Mouse (Mus musculus) bone marrow macrophage, adult 2 months (primary cell): ENCODE results near the gene Gpd1. TPM values are rescaled to one million over a fixed set of nuclear protein-coding genes. Genes with fewer than 3 reads are reported as not detected.

ENCODE experiments used
- H3K27ac ChIP-seq: 2 replicates; pipeline ENCODE4 v1.5.1; 2012; ENCODE audit warnings: low read depth, low read length; ENCODE audit not compliant: insufficient read depth
- H3K4me1 ChIP-seq: 2 replicates; pipeline ENCODE4 v1.6.1; 2012; ENCODE audit warnings: low read length; ENCODE audit not compliant: control insufficient read depth, insufficient read depth
- H3K4me3 ChIP-seq: 2 replicates; pipeline ENCODE4 v1.5.1; 2012; ENCODE audit warnings: mild to moderate bottlenecking, low read length, moderate library complexity; ENCODE audit not compliant: insufficient read depth
- CTCF ChIP-seq: IDR thresholded peaks from 2 replicates; pipeline ENCODE4 v1.5.1; 2012; ENCODE audit warnings: low read depth, mild to moderate bottlenecking, low read length, moderate library complexity
- POLR2A ChIP-seq: IDR thresholded peaks from 2 replicates; pipeline ENCODE4 v1.6.1; 2012; ENCODE audit warnings: mild to moderate bottlenecking, low read depth, low read length, borderline replicate concordance
- polyA plus RNA-seq: library from polyadenylated mRNA; stranded (reverse); fragments of >200 nt; gene quantifications from 2 replicates; pipeline ENCODE4 v1.2.4, GENCODE M21; 2012; ENCODE audit not compliant: missing spikeins, insufficient read depth, insufficient read length

Gpd1 gene
- polyA plus RNA-seq, 1 experiment, result 1.2 TPM

DNA sequence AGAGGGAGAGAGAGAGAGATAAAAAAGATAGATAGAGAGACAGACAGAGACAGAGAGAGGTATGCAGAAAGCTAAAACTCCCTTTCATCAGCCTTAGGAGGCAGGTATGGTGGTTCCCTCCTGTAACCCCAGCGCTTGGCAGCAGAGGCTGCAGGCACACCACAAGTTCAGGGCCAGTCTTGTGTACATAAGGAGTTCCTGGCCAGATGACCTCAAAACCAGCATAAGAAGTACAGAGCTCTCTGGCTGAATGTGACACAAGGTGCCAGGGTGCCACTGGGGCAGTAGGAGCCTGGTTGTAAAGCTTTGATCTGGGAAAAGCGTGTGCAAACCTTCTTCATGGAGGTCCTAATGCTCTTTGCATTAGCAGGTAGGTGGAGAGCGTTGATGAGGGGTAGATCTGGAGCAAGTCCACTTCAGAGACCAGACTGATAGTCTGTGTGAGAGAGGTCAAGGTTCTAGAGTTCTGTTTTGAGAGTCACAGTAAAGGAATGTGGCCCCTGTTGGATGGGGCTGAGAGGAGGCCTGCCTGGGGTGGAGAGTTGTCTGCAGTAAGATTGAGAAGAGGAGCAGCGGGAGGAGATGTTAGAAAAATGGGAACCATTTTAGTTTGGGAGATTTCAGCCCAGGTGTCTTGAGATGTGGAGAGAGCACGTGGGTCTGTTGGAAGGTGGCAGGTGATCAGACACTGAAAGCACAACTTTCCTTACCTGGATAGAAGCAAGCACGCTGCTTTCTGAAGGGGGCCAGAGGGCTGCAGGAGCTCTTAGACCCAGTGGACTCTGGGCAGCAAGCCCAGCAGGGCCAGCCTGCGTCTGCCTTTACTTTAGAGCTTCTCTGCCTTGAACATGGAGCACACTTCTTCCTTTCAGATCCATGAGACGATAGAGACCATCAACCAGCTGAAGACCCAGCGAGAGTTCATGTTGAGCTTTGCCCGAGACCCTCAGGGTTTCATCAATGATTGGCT is 6.8 kb upstream of the Gpd1 start:
- Histone ChIP-seq H3K4me3 (no peak overlapping the region), H3K27ac (no peak overlapping the region), H3K4me1 (peaks cover 6% of the 10 kb centered on the region)
- no peak for TF ChIP-seq CTCF

GRCm38 (mm10) chr15:99711491-99711890 is 5.8 kb upstream of the Gpd1 start:
- Histone ChIP-seq H3K27ac (no peak overlapping the region), H3K4me1 (peaks cover 15% of the 10 kb centered on the region), H3K4me3 (no peak overlapping the region)
- TF ChIP-seq CTCF (no peak), POLR2A (no peak)

DNA sequence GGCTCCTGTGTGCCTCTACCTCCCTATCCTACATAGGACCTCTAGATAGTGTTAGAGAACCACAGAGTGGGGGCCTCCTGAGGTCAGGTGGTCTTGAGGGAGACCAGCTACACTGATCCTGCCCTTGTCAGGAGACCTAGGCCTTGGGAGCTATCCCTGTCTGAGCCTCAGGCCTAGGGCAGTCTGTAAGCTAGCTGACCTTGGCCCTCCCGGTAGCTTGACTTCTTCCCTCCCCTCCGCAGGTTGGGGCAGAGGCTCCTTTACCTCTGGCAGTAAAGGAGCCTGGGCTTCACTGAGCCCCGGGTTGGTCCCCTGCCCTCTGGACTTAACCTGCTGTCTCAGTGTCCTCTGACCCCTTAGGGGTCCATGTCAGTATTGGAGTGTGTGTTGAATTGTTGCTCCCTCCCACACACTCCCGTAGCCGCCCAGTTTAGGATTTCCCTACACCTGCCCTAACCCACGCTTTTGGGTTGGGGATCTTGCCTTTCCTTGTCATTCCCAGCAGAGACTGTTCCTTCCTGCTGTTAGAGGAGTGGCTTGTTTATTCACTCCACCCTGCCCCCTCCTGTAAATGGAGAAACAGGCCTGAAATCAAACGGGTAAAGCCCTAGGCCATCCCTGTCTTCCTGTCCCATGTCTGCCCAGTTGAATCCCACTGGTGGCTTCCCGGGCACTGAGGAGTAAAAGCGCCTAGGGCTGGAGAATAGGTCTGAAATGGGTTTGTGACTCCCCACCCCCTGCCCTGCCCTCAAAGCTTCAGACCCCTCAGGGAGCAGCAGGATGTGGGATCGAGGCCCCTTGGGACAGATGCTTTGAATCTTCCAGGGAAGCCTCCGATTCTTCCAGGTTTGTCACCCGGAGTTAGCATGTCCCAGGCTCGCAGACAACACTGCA is 4.4 kb upstream of the Gpd1 start:
- H3K4me1 ChIP-seq, result peaks cover 15% of the 10 kb centered on the region
- no peak for TF ChIP-seq CTCF
- TF ChIP-seq POLR2A, result no peak
- no peak overlapping the region for H3K27ac ChIP-seq
- no peak overlapping the region for H3K4me3 ChIP-seq

DNA sequence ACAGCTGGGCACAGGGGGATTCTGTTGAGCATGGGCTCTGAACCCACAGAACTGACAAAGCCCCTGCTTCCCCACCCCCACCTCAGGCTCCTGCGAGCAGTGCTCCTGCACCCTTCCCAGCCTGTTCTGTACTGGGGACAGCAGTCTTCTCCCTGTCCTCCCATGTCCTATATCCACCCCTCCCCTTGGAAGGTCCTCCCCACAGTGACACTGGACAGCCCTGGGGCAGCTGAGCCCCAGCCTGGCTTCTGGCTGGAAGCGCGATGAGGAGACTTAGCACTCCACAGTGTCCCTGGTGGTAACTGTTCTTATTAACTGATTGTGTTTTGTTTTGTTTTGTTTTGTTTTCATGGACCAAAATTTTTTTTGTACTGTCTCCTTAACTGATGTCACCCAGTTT is 3.7 kb upstream of the Gpd1 start:
- Histone ChIP-seq H3K4me1 (peaks cover 15% of the 10 kb centered on the region), H3K4me3 (no peak overlapping the region), H3K27ac (no peak overlapping the region)
- TF ChIP-seq POLR2A, result no peak
- no peak for TF ChIP-seq CTCF

- peaks cover 15% of the 10 kb centered on the region for H3K4me1 ChIP-seq
Measured at GRCm38 (mm10) chr15:99714206-99714605, 3.1 kb upstream of the Gpd1 start.

GRCm38 (mm10) chr15:99714858-99715257 is 2.5 kb upstream of the Gpd1 start:
- Histone ChIP-seq H3K4me3 (no peak overlapping the region), H3K27ac (peak overlapping the region; percentile 82), H3K4me1 (peaks cover 15% of the 10 kb centered on the region)
- TF ChIP-seq POLR2A (no peak), CTCF (peak; percentile 78)

More at GRCm38 (mm10) chr15:99714206-99714605, 3.1 kb upstream of the Gpd1 start:
- no peak overlapping the region for H3K27ac ChIP-seq
- TF ChIP-seq POLR2A, result no peak
- TF ChIP-seq CTCF, result no peak
- no peak overlapping the region for H3K4me3 ChIP-seq

DNA sequence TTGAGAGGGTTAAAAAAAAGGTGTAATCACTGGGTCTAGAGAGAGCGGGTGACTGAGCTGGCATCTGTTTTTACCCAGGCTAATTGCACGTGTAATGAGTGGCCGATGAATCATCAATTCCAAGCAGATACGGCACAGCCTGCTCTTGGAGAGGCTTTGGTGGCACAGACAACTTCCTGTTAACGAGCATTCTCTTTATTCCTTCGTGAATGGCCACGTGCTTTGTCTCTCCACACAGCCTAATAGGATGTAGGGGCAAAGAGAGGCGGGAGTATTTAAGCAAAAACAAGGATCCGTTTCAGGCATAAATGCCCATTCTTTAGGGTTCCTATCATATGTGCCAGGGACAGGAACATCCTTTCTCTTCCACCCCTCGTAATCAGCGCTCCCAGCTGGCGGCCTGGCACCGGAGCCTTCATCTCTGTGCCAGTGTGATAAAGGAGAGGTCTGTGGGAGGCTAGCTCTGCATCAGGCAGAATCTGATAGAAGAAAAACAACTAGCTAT is 1.9 kb upstream of the Gpd1 start:
- H3K4me1 ChIP-seq, result peaks cover 15% of the 10 kb centered on the region

GRCm38 (mm10) chr15:99715982-99716746 is 1.2 kb upstream of the Gpd1 start:
- Histone ChIP-seq H3K4me3 (no peak overlapping the region), H3K4me1 (peaks cover 15% of the 10 kb centered on the region), H3K27ac (no peak overlapping the region; the same call in 1 of the 2 replicates)
- TF ChIP-seq CTCF (no peak), POLR2A (no peak)

More for the DNA sequence above, 1.9 kb upstream of the Gpd1 start:
- Histone ChIP-seq H3K4me3 (no peak overlapping the region), H3K27ac (peak overlapping the region; percentile 82)
- no peak for TF ChIP-seq CTCF
- TF ChIP-seq POLR2A, result no peak

- Histone ChIP-seq H3K4me3 (no peak overlapping the region), H3K4me1 (peaks cover 16% of the 10 kb centered on the region), H3K27ac (no peak overlapping the region)
- TF ChIP-seq POLR2A, result no peak
- TF ChIP-seq CTCF, result no peak
Measured at GRCm38 (mm10) chr15:99716814-99717213, 501 bp upstream of the Gpd1 start.

DNA sequence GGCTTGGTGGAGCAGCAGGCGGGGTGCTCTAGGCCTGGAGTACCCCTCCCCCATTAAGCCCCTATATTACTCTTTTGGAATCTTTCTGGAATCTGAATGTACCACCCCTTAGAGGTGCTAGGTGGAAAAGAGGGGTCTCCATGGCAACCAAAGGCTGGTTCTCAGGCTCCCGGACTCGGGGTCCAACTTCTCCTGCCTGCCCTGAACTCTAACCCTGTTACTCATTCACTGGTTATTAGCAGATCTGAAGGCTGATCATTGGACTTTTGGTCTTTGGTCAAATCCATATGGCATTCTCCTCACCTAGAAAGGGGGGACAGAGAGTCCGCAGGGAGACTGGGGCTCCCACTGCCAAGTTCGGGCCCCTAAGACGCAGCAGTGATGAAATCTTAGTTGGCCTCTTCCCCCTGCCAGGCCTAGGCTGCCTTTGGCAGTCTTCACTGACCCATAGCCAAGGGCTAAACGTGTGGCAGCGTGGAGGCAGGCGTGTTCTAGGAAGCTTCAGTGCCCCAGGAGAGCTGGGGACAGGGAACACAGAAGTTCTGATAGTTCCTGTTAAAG is 1.2 kb downstream of the Gpd1 start:
- Histone ChIP-seq H3K27ac (no peak overlapping the region), H3K4me1 (peaks cover 33% of the 10 kb centered on the region), H3K4me3 (no peak overlapping the region)
- TF ChIP-seq POLR2A (no peak), CTCF (no peak)
